Mouse (Mus musculus) activated CD4-positive, CD25-positive, alpha-beta regulatory T cell, adult 4 months (primary cell): ENCODE measurements around the gene Praf2. TPM values are rescaled to one million over a fixed set of nuclear protein-coding genes. Genes with fewer than 3 reads are reported as not detected.

Source experiments
- polyA plus RNA-seq, 2 experiments: library from polyadenylated mRNA; unstranded; fragments of 100-300 nt; shearing (Covaris generic); gene quantifications; one replicate each; pipeline ENCODE4 v1.2.1; 2017

The Praf2 gene
- polyA plus RNA-seq, 2 experiments from 2014 or later, result 34.0 to 36.1 TPM

Other genes with a start within 250 kb of the Praf2 start
- 10 to 100 TPM; 31.5 to 37.6 TPM for gene Foxp3, start 154.8 kb upstream of the Praf2 start, polyA plus RNA-seq
- 1 to 10 TPM; 4.4 to 6.5 TPM for gene Ppp1r3f, start 154.2 kb upstream of the Praf2 start, polyA plus RNA-seq
- gene Ccdc22, start 122.9 kb upstream of the Praf2 start, polyA plus RNA-seq, result 1 to 10 TPM; 7.3 to 9.1 TPM
- gene Cacna1f, start 121.4 kb upstream of the Praf2 start, polyA plus RNA-seq, result not detected
- gene Syp, start 90.0 kb upstream of the Praf2 start, polyA plus RNA-seq, result 1 to 10 TPM; 5.8 to 7.5 TPM
- gene Prickle3, start 71.2 kb upstream of the Praf2 start, polyA plus RNA-seq, result 1 to 10 TPM; 6.3 TPM
- gene Plp2, start 57.0 kb upstream of the Praf2 start, polyA plus RNA-seq, result 100 to 1,000 TPM; 196 to 200 TPM
- gene Magix, start 47.2 kb upstream of the Praf2 start, polyA plus RNA-seq, result not detected
- gene Gpkow, start 31.3 kb upstream of the Praf2 start, polyA plus RNA-seq, result 10 to 100 TPM; 44.6 to 54.1 TPM
- 10 to 100 TPM; 38.9 to 48.2 TPM for gene Wdr45, start 14.1 kb upstream of the Praf2 start, polyA plus RNA-seq
- gene Gm45208, start 6.2 kb upstream of the Praf2 start, polyA plus RNA-seq, result not detected
- under 1 TPM in 1 of 2 experiments, not detected in 1; 0.20 TPM for gene Ccdc120, start 22.5 kb downstream of the Praf2 start, polyA plus RNA-seq
- 10 to 100 TPM in 1 of 2 experiments, 1 to 10 TPM in 1; 9.1 to 14.7 TPM for gene Tfe3, start 34.1 kb downstream of the Praf2 start, polyA plus RNA-seq
- 10 to 100 TPM; 46.6 to 58.8 TPM for gene Gripap1, start 61.3 kb downstream of the Praf2 start, polyA plus RNA-seq
- under 1 TPM; 0.49 to 0.50 TPM for gene Kcnd1, start 93.8 kb downstream of the Praf2 start, polyA plus RNA-seq
- gene Otud5, start 112.9 kb downstream of the Praf2 start, polyA plus RNA-seq, result 10 to 100 TPM; 15.4 to 21.1 TPM
- 10 to 100 TPM; 37.5 to 40.7 TPM for gene Pim2, start 149.8 kb downstream of the Praf2 start, polyA plus RNA-seq
- 10 to 100 TPM; 11.3 to 17.3 TPM for gene Slc35a2, start 155.6 kb downstream of the Praf2 start, polyA plus RNA-seq
- 100 to 1,000 TPM in 1 of 2 experiments, 10 to 100 TPM in 1; 88.7 to 101 TPM for gene Pqbp1, start 170.8 kb downstream of the Praf2 start, polyA plus RNA-seq
- 10 to 100 TPM; 95.9 to 96.8 TPM for gene Timm17b, start 170.9 kb downstream of the Praf2 start, polyA plus RNA-seq
- gene Gm10491, start 179.4 kb downstream of the Praf2 start, polyA plus RNA-seq, result not detected
- not detected for gene Gm10490, start 181.1 kb downstream of the Praf2 start, polyA plus RNA-seq
- gene Pcsk1n, start 191.4 kb downstream of the Praf2 start, polyA plus RNA-seq, result not detected
- gene Eras, start 200.2 kb downstream of the Praf2 start, polyA plus RNA-seq, result not detected
- 10 to 100 TPM in 1 of 2 experiments, 1 to 10 TPM in 1; 8.7 to 10.0 TPM for gene Hdac6, start 219.4 kb downstream of the Praf2 start, polyA plus RNA-seq
- gene Gata1, start 249.6 kb downstream of the Praf2 start, polyA plus RNA-seq, result 10 to 100 TPM; 28.9 to 29.6 TPM